Mouse (Mus musculus) E14TG2a.4 (cell line): ENCODE data around the gene Fryl.

Source experiments
- CTCF ChIP-seq: conservative IDR thresholded peaks from 2 replicates; pipeline ENCODE4 v1.5.1; 2014; ENCODE audit warnings: low read length
- POU5F1 ChIP-seq: IDR thresholded peaks from 2 replicates; pipeline ENCODE4 v1.6.1; 2014; ENCODE audit warnings: low read length, borderline replicate concordance

- no peak for TF ChIP-seq CTCF
- no peak for TF ChIP-seq POU5F1
These were observed 62.3 kb downstream of the Fryl start for GRCm38 (mm10) chr5:73194083-73194570.
